Mouse (Mus musculus) left cerebral cortex, adult 18-20 months (tissue): ENCODE results near the gene Syt8. TPM values are rescaled to one million over a fixed set of nuclear protein-coding genes. Genes with fewer than 3 reads are reported as not detected.
"Not testable (repeated sequence)": the region's sequence is repeated elsewhere in the genome, so short reads cannot be mapped to it uniquely, and the experiment has no call there.

Source experiments
- DNase-seq, 2 experiments: peaks; one replicate each; pipeline ENCODE4 v3.0.0; 2021 to 2022; ENCODE audit warnings: low spot score in 2 of 2, mixed read lengths in 1 of 2
- long read RNA-seq, 2 experiments: library from polyadenylated mRNA; stranded (forward); transcript quantifications; one replicate each; pipeline ENCODE4 v2.0.0; 2021
- total RNA-seq, 2 experiments: library from RNA; stranded (reverse); gene quantifications; 2 replicates each; pipeline ENCODE4 v1.2.3; 2021

Gene Syt8
- not detected for total RNA-seq
- long read RNA-seq, experiment 1: 0 reads
- long read RNA-seq, experiment 2: 0 reads

- no peak for DNase-seq
Measured at GRCm38 (mm10) chr7:142434137-142434865, at the start of gene Syt8. TSS of gene Syt8 (plus strand) at chr7:142434850.

DNA sequence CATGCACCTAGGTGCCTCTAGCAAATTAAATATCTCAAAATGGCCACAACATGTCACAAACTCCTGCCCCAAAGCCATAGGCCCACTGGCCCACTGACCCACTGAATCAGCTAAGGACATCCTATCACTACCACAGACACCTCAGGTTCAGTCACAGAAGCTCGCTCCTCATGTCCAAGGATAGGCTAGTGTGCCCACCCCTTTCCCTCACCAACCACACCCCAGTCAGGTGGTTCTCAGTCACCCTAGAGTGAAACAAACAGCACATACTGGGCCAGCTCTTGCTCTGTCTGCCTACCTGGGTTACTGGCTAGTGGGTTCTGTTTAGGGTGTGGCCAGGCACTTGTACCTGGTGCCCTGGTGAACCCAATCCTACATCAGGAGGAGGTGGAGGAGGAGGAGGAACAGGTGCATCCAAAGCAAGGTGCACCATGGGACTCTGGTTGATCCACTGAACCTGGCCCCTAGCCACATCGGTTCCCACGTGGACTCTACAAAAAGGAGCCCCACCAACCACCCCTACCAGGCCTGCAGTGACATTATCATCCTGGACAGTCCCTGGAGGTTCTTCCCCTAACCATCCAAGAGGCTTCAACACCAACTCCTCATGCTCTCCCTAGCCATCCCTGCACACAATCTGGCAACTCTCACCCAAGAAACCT, 48.8 kb upstream of the Syt8 start:
- no peak for DNase-seq

DNA sequence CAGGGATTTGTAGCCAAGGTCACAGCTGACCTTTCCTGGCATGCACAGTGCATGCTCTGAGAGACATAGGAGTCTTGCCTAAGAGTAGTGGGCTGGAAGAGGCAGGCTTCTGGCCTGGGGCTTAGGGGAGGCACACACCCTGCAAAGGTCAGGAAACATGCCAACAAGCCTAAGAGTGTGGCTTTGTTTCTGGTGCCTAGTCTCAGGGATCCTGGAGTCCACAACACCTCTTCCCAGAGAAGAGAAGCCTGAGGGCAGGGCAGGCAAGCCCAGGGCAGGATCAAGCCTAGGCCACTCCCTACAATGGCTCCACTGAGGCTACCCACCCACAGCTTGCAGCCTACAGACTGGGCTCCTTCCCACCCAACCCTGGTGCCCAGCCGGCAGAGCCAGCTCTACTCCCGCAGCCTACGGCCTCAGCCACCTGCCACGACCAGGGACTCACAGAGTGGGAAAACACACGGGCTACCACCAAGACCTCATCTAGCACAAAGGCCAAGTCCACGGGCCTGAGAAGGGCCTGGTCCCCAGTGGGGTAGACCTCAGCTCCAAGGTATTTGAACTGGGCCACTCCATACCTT, 47.9 kb upstream of the Syt8 start:
- peak in 1 of 2 experiments; percentile 39 for DNase-seq

DNA sequence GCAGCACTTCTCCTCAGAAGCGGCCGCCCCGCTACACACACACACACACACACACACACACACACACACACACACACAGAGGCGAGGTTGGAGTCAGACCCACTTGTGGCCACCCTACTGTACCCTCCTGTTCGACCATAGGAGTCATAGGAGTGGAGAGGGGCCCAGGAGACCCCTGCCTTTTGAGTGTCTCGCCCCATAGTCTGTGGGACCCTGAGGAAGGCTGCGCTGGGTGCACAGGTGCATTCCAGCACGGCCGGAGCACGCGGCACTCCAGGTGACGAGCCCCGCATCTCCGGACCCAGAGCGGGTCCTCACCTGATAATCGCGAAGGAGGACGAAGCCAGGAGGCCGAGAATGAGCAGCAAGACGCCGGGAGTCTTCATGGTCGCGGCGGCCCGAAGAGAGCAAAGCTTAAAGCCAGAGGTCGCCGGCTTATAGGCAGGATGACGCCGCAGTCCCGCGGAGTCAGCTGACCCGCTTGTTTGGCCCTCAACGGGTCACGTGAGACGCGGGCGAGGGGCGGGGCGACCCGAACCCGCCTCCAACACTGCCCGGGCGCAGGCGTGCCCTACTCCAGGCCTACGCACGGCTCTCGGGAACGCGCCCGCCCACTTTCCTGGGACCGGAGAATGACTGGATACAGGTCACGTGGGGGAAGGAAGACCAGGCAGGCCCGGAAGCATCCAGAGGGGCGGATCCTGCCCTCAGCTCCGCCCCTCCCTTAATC, 47.1 kb upstream of the Syt8 start, which contains the start of gene Ctsd:
Gene Ctsd, minus strand, starts transcription at position 620 of the 730 bp plus-strand sequence.
- DNase-seq: peak; percentile 97

DNA sequence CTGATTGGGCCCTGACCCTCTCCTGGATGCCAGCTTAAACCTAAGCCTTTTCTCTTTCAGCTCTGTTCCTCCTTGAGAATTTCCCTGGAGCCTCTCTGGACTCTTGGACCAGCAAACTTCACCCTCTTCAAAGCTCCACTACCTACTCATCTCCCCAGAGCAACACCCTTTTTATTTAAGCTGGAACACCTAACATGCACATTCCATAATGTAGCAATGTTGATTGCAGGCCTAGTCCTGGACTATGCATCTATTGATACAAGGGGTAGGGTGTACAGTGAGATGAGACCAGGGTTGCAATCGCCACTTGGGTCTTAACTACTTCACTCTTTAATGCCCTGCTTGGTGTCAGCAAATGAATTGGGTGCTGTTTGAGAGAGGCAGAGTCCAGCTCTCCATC, 46.5 kb upstream of the Syt8 start:
- DNase-seq: no peak

DNA sequence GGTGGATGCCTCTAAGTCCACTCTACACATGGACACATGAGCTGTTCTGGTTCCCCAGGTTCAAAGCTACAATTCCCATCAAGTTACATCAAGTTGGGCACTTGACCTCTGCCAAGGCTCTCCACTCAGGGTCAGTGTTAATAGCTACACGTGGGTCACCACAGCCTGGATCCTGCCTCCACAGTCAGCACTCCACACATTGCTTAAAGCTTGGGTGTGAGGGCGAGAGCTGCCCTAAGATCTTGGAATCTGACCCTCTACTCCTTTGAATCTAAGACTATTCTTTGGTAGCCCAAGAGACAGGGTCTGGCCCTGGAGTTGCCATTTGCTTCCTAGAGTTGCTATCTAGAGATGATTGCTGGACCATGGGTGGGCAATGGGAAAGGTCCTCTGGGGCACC, 45.9 kb upstream of the Syt8 start:
- DNase-seq: no peak

- DNase-seq: no peak
Measured at GRCm38 (mm10) chr7:142389961-142390650, 44.5 kb upstream of the Syt8 start.

GRCm38 (mm10) chr7:142391108-142391507, 43.5 kb upstream of the Syt8 start:
- DNase-seq: no peak

DNA sequence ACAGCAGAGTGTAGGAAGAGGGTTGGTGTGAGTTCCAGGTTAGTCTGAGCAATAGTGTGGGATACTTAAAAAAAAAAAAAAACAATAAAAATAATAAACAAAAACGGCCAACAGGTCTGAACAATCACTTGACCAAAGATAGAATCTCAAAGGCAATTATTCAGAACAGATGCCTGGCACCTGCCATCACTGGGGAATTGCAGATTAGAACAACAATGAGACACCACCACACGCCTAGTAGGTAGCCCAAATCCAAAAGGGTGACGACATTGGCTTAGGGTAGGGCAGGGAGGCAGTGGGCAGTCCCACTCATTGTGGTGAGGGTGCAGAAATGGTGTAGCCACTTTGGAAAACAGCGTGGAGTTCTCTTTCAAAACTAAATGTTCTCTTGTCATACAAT, 43.0 kb upstream of the Syt8 start:
- no peak for DNase-seq

GRCm38 (mm10) chr7:142393191-142393590, 41.5 kb upstream of the Syt8 start:
- DNase-seq: no peak

GRCm38 (mm10) chr7:142394261-142395190, 40.1 kb upstream of the Syt8 start:
- no peak for DNase-seq

- DNase-seq: no peak
Measured at GRCm38 (mm10) chr7:142395472-142395871, 39.2 kb upstream of the Syt8 start.

- no peak for DNase-seq
Measured at GRCm38 (mm10) chr7:142396611-142397010, 38.0 kb upstream of the Syt8 start.

DNA sequence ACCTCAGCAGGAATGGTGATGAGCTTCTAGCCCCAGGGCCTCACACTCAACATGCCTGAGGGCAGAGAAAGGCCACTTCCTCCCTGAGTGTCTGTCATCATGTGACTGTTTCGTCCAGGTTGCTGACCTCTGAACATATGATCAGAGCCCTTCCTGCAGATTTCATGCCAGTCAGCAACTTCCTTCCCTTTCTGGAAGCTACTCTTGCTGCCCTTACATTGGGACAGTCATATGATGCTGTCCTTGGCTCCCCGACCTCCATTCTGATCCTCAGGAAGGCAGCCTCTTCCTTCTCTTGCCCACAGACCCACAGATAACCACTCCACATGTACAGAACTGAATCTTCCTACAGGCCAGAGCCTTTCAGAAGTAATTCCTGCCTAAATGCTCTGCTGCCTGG, 36.6 kb upstream of the Syt8 start:
- DNase-seq: no peak

DNA sequence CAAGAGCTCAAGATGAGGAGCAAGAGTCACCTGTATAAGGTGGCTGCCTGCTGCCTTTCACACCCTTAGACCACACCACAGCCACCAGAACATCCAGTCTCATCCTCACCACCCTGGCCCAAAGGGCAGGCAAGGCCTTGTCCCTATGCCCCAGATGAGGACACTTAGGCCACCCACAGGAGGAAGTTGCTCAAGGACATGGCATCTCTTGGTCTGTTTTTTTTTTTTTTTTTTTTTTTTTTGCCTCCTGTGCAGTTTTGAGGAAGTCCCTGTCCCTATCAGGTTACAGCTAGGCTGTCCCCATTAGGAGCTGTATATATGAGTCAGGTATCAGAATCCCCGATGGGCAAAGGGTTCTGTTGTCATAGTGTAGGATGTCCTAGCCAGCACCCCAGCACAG, 35.4 kb upstream of the Syt8 start:
- DNase-seq: no peak

- peak in 1 of 2 experiments; percentile 22 for DNase-seq
Measured at GRCm38 (mm10) chr7:142400112-142400749, 34.4 kb upstream of the Syt8 start.

GRCm38 (mm10) chr7:142400750-142401142, 33.9 kb upstream of the Syt8 start:
- no peak for DNase-seq

DNA sequence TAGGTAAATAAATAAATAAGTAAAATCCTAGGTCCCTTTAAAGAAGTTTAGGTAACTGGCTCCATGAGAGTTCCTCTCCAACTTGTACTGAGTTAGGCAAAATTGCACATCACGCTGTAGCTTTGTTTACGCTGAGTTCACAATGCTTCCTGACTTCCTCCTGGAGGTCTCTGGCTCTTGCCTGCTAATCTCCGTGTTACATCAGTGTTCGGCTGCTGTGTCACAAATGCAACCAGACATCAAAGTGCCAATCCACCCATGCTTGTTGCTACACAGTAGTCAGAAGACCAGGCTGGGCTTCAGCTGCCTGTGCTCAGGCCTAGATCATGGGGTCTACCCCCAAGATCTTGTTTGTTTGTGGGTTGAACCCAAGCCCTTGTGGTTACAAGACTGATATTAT, 31.1 kb upstream of the Syt8 start:
- DNase-seq: no peak

DNA sequence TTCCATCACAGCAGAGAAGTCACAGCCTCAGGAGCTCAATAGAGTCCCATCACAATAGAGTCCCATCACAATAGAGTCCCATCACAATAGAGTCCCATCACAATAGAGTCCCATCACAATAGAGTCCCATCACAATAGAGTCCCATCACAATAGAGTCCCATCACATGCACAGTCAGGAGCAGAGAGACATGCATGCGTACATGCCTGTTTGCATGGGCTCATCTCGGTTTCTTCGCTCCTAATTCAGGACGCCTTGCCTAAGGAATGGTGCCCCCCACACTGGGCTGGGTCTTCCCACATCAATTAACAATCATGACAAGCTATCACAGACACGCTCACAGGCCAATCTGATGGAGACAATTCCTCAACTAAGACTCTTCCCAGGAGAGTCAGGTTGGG, 29.5 kb upstream of the Syt8 start:
- DNase-seq: not testable (repeated sequence)
